Mouse (Mus musculus): ENCODE data around the gene AL731706.1. TPM values are rescaled to one million over a fixed set of nuclear protein-coding genes. Genes with fewer than 3 reads are reported as not detected.
"Not testable (repeated sequence)": the region's sequence is repeated elsewhere in the genome, so short reads cannot be mapped to it uniquely, and the experiment has no call there.

Gene AL731706.1
- total RNA-seq (2021): 10 to 100 TPM; 22.0 to 24.8 TPM
- long read RNA-seq, experiment 1, transcript AL731706.1-201 (3 exons, 944 nt): major isoform, 48 of 50 reads
- long read RNA-seq, experiment 1, partial matches to known transcripts: 2 of 50 reads
- long read RNA-seq, experiment 1, other reads (novel, unspliced or antisense): 0 of 50 reads
- long read RNA-seq, experiment 2, transcript AL731706.1-201 (3 exons, 944 nt): major isoform, 38 of 38 reads
- long read RNA-seq, experiment 2, partial matches to known transcripts: 0 of 38 reads
- long read RNA-seq, experiment 2, other reads (novel, unspliced or antisense): 0 of 38 reads

GRCm38 (mm10) chr2:136891068-136891950, at the start of gene AL731706.1, which contains the start of the genes Slx4ip and Mkks:
AL731706.1 (minus strand) TSS chr2:136891389.
Slx4ip (plus strand) TSS chr2:136891218.
Mkks (minus strand) TSS chr2:136891389.
- peak; percentile 99 for DNase-seq

GRCm38 (mm10) chr2:136938249-136938648, 47.1 kb upstream of the AL731706.1 start:
- DNase-seq: no peak

GRCm38 (mm10) chr2:136936391-136937288, 45.5 kb upstream of the AL731706.1 start:
- no peak for DNase-seq

GRCm38 (mm10) chr2:136921003-136921408, 29.8 kb upstream of the AL731706.1 start:
- DNase-seq: peak; percentile 44

- peak; percentile 7 for DNase-seq
Measured at GRCm38 (mm10) chr2:136920257-136920993, 29.2 kb upstream of the AL731706.1 start.

GRCm38 (mm10) chr2:136919433-136919832, 28.2 kb upstream of the AL731706.1 start:
- no peak for DNase-seq

- no peak for DNase-seq
Measured at GRCm38 (mm10) chr2:136914334-136914902, 23.2 kb upstream of the AL731706.1 start.

GRCm38 (mm10) chr2:136913021-136913420, 21.8 kb upstream of the AL731706.1 start:
- DNase-seq: no peak

- no peak for DNase-seq
Measured at GRCm38 (mm10) chr2:136911958-136912411, 20.8 kb upstream of the AL731706.1 start.

GRCm38 (mm10) chr2:136909298-136909697, 18.1 kb upstream of the AL731706.1 start:
- no peak for DNase-seq

GRCm38 (mm10) chr2:136908596-136908995, 17.4 kb upstream of the AL731706.1 start:
- DNase-seq: no peak

- DNase-seq: no peak
Measured at GRCm38 (mm10) chr2:136896131-136896530, 4.9 kb upstream of the AL731706.1 start.

GRCm38 (mm10) chr2:136894494-136894893, 3.3 kb upstream of the AL731706.1 start:
- DNase-seq: no peak

- DNase-seq: peak; percentile 95
Measured at GRCm38 (mm10) chr2:136891951-136892371, 772 bp upstream of the AL731706.1 start.

GRCm38 (mm10) chr2:136890716-136891067, 497 bp downstream of the AL731706.1 start:
- not testable (repeated sequence) for DNase-seq

- peak; percentile 47 for DNase-seq
Measured at GRCm38 (mm10) chr2:136886846-136887245, 4.3 kb downstream of the AL731706.1 start.

GRCm38 (mm10) chr2:136885579-136885978, 5.6 kb downstream of the AL731706.1 start, which contains the start of gene AL731706.2:
AL731706.2 (minus strand) TSS chr2:136885679.
- DNase-seq: no peak

GRCm38 (mm10) chr2:136854543-136855388, 36.4 kb downstream of the AL731706.1 start:
- DNase-seq: no peak

GRCm38 (mm10) chr2:136850366-136850765, 40.8 kb downstream of the AL731706.1 start:
- no peak for DNase-seq

- DNase-seq: peak; percentile 6
Measured at GRCm38 (mm10) chr2:136837994-136838393, 53.2 kb downstream of the AL731706.1 start.

All from adrenal gland, postnatal 10 days (tissue).